Mouse (Mus musculus) layer of hippocampus, adult 18-20 months (tissue): Measurements from ENCODE around the gene Lyl1. TPM values are rescaled to one million over a fixed set of nuclear protein-coding genes. Genes with fewer than 3 reads are reported as not detected.
A peak's percentile ranks its signal among the peaks of the same experiment; 100 is the strongest.
"Not testable (repeated sequence)": the region's sequence is repeated elsewhere in the genome, so short reads cannot be mapped to it uniquely, and the experiment has no call there.

Experiments used
- DNase-seq, 2 experiments: peaks; one replicate each; pipeline ENCODE4 v3.0.0; 2022; ENCODE audit warnings: low spot score in 2 of 2
- total RNA-seq, 2 experiments: library from RNA; stranded (reverse); gene quantifications; 2 replicates each; pipeline ENCODE4 v1.2.3; 2021

Gene Lyl1
- total RNA-seq, 2 experiments from 2014 or later = 2.0 to 2.2 TPM

DNA sequence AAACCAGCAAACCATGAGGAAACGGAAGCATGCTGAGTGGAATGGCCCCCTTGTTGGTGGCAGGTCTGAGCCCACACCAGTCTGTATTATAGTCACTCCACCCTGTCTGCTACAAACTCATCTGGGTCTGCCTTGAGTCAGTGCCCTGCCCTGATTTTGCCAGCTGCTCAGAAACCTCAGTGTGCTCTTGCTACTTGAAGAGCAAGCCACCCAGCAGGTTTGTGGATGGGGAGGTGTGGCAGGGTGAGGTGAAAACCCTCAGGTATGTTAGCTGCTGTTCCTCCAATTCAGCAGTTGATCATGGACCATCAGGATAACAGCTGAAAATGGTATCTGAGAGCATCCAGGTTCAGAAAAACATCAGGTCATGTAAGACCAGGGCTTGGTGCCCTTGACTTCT is 33.2 kb upstream of the Lyl1 start:
- no peak for DNase-seq

- DNase-seq = no peak
These were observed 32.3 kb upstream of the Lyl1 start for GRCm38 (mm10) chr8:84668731-84669485.

DNA sequence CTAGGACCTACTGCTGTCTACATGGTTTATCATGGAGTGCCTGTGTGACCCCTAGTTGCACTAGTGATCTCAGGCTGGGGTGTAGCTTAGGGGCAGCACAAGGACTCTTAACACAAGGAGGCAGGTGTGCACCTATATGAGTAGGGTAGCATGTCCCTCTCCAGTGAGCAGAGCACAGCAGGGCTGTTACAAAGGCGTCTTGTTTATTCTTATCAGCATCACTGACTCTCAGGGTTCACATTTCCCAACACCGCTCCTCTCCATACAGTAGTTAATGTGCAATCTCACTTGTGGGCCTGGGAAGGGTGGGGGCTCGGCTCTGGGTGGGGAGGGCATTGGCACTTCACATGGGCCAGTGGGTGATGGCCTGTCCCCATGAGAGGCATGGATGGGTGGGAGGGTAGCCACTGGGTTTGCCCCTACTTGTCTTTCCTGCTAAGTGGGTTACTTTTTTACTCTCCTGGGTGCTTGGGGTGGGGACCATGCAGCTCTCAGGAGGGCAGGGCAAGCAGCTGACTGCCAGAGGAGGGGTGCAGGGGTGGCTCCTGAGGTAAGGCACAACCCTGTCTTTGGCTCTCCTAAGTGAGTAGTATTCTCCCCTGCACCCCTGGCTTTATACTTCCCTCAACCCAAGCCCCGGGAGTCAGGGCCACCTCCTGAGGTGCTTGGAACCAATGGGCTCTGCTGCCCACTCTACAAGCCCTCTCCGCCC is 30.8 kb upstream of the Lyl1 start:
- DNase-seq = not testable (repeated sequence)

DNA sequence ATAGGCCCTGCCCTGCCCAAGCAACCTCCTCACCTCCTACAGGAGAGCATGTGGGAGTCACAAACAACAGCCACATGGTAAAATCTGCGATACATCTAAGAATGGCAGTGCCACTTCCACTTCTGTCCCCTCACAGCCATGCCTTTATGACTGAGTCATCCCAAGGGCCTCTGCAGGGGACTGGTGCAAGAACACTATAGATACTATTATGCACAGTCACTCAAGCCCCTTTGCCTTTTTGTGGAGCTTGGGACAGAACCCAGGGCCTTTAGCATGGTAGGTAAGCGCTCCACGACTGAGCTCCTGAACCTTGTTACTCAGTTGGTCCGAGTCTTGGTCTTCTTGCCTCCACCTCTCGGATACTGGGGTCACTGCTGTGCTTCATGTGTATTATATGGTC is 24.0 kb upstream of the Lyl1 start:
- DNase-seq = no peak

DNA sequence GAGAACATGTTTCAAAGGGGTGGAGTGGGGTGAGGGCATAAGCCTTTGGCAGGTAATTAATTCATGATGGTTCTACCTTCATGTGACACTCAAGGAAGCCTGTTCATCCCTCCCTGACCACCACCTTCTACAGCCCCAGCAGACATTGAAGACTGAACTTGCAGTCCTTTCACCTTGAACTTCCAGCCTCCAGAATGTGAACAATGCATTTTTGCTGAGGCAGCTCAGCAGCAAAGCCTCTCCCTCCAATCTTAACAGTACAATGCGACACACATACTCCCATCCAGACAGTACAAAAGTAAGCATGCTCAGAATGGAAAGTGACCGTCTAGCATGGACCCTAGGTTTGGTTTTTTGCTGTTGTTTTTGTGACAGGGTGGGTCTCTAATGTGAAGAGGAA is 19.8 kb upstream of the Lyl1 start:
- no peak for DNase-seq

GRCm38 (mm10) chr8:84682257-84682656 is 19.0 kb upstream of the Lyl1 start:
- no peak for DNase-seq

DNA sequence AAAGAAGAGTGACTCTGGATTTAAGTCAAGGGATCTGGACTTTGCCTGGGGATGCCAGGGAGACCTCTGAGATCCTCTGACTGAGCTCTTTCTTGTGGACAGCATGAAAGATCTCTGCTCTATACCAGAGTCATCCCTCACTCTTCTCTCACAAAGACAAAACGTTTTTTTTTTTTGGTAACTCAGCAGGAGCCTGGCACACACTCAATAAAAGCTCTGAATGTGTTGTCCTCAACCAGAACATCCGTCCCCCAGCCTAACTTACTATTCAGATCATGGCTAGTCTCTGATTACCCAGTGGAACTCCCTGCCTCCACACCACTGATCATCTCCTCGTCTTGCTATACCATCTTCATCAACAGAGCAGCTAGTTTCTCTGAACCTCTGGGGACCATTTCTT is 16.7 kb upstream of the Lyl1 start:
- peak in 1 of 2 experiments; percentile 27 for DNase-seq

DNA sequence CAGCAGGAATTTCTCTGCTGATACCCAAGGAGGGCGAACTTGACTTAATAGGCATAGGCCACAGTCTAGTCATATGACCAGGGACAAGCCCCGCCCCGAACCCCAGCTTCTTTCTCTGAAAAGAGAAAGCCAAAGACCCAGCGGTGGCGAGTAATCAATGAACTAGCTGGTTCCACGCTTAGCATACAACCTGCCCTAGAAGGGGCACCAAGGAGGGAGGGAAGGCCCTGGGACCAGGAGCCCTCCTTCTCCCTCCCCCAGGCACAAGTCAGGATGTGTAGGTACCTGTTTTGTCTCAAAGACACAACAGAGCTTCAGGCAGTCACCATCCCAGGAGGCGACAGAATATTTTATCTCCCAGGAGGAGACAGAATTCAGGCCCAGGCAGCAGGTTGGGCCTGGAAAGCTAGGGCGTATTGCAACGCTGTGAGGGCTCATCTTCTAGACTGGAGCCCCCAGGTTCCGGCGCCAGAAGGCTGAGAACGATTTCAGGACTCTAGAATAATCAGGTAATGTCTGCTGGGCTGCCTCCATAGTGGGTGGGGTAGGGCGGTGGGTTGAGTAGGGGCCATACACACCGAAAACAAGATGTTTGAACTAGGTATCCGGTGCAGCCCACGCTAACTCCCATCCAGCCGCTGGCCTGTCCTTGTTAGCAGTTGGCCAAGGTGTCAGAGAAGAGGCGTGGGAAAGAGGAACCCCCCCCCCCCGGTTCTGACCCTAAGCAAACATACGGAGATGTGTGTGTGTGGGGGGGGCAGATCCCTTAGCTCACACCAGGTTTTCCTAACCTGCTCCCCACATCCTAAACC is 14.9 kb upstream of the Lyl1 start, which contains the start of gene Trmt1:
Gene Trmt1 (plus strand): TSS at position 117 of the 812 bp plus-strand sequence.
- DNase-seq = peak in 1 of 2 experiments; percentile 55

DNA sequence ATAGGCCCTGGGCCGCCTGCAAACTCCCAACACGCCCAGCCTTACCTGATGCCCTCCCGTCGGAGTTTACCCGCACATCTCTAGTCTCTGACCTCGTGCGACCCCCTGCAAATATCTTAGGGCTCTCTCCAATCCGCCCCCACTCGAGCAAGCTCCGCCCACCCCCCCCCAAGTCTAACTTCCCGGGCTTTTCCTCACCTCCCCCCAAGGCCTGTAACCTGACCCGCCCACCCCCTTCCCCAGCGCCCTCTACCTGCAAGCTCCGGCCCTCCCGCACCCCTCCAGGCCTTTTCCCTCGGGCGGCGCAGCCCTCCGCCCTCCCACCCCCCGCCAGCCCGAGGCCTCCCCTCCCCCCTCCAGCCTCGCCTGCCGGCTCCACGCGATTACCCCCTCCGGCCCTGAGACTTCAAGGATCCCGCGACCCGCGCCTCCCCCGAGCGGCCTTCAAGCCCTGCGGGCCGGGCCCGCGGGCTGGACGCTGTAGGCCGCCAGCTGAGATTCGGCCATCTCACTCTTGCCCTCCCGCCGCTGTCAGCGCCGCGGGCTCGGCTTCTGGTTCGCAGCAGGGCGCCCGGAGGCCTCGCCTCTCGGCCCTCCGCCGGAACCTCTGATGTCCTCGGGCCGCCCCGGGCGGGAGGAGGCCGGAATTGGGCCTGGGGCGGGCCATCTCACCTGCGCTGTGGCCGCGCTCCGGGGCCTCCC is 14.1 kb upstream of the Lyl1 start:
- DNase-seq = no peak

DNA sequence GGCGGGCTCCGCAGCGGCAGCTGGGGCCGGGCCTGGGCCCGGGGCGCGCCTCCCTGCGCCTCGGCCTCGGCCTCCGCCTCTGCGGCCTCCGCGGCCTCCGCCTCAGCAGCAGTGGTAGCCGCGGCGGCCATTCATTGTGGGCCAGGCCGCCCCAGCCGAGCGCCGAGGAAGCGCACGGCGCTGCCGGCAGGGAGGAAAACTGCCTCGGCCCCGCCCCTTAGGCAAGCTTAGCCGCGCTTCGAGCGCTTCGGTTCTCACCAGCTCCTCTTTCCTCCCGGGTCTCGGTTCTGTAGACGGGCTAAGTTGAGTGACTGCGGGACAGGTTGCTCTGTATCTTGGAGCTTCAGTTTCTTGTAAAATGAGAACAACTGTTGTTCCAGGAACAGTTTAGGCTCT is 13.6 kb upstream of the Lyl1 start, which contains the start of gene Nacc1:
Gene Nacc1 (minus strand): TSS at position 158 of the 396 bp plus-strand sequence.
- peak; percentile 75 to 86 for DNase-seq

GRCm38 (mm10) chr8:84689091-84689915 is 12.0 kb upstream of the Lyl1 start:
- DNase-seq = peak; percentile 89 to 97

GRCm38 (mm10) chr8:84693332-84693731 is 7.9 kb upstream of the Lyl1 start:
- DNase-seq = no peak

- no peak for DNase-seq
These were observed 6.1 kb upstream of the Lyl1 start for GRCm38 (mm10) chr8:84695140-84695539.

GRCm38 (mm10) chr8:84697166-84698130 is 3.8 kb upstream of the Lyl1 start:
- DNase-seq = peak in 1 of 2 experiments; percentile 75

- no peak for DNase-seq
These were observed 3.0 kb upstream of the Lyl1 start for GRCm38 (mm10) chr8:84698288-84698687.

DNA sequence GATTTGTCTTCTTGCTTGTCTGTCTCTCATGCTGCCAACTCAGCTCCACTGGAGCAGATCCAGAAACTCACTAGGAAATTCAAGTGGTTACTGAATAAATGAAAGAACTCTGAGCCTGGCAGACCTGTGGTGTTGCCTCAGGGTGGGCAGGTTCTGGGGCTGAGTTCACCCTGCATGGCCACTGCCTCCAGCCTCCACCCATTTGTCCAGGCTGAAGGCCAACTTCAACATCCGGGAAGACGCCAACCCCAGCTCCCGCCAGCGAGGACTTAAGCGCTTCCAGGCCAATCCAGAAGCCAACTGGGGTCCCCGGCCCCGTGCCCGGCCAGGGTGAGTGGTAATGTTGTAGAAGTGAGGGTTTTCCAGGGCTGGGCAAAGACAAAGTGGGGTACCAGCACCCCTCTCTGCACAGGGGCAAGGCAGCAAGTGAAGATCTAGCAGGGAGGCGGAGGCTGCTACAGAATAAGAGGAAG is 2.3 kb upstream of the Lyl1 start:
- no peak for DNase-seq

DNA sequence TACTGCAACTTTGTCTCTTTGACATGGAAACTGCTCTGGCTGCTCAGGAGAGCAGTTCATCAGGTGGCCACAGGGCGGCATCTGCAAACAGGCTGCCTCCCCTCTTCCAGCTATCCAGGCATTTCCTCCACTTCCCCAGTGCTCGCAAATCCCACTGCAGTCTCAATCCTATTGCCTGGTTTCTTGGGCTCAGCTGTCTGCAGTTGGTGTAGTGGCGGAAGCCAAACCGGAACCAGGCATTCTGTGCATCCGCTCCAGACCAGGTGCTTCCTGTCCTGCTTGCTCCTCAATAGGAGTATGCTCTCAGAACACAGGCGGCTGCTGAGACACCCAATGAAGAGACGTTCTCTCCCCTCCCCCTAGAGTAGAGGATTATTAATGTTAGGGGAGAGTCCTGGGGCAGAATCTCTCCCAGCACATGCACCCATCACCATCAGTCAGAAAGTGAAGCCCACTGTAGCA is 1.4 kb upstream of the Lyl1 start:
- peak in 1 of 2 experiments; percentile 77 for DNase-seq

DNA sequence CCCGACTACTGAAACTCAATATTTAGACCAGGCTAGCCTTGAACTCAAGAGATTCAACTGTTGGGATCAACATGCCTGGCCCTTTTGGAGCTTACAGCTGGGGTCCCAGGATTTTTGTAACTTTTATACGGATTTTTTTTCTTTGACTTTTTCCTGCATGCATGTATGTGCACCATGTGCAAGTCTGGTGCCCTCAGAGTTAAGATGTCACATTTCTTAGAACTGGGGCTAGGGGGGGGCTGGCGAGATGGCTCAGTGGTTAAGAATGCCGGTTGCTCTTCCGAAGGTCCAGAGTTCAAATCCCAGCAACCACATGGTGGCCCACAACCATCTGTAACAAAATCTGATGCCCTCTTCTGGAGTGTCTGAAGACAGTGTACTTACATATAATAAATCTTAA is 731 bp upstream of the Lyl1 start:
- no peak for DNase-seq

- DNase-seq = no peak
These were observed 1.3 kb downstream of the Lyl1 start for GRCm38 (mm10) chr8:84702561-84702960.
